Comparison of ENCODE assay signal across 27 mouse cellular contexts in genomic region chr14:25253016-25253850, GRCm38 (mm10).
DNase-seq lines count a peak whose midpoint lies in the region; ATAC-seq lines count a peak whose summit lies in the region.
"Had no signal": no experiment of that assay in that cellular context is flagged by ENCODE, and none has a peak within 500 bp of the region (broad histone marks: within the 10 kb centered on the region; RNA-seq: fewer than 3 reads in every experiment).

No protein-coding gene starts in this region.

- H3K27me3 ChIP-seq in midbrain, embryonic 11.5 days (ENCODE audit: control insufficient read depth, insufficient read depth, low read length), result no peaks in the 10 kb centered on the region
- H3K27me3 ChIP-seq in midbrain, embryonic 10.5 days (ENCODE audit: low read depth, poor library complexity, severe bottlenecking), result no peaks in the 10 kb centered on the region
- H3K27me3 ChIP-seq in midbrain, embryonic 14.5 days (ENCODE audit: control insufficient read depth, insufficient read depth, low read length), result no peaks in the 10 kb centered on the region
- no peaks in the 10 kb centered on the region for H3K27me3 ChIP-seq in neural tube, embryonic 14.5 days (ENCODE audit: control insufficient read depth, insufficient read depth, low read length)
- H3K27me3 ChIP-seq: embryonic facial prominence, embryonic 15.5 days; heart, embryonic 13.5 days had no signal

- intact Hi-C loops in heart, postnatal 25 days (cut with DNase I), result no loop called here

- H3K9me3 ChIP-seq in midbrain, embryonic 11.5 days (ENCODE audit: control insufficient read depth, low read length), result no peaks in the 10 kb centered on the region
- no peaks in the 10 kb centered on the region for H3K9me3 ChIP-seq in midbrain, embryonic 10.5 days (replicated peaks)
- H3K9me3 ChIP-seq in midbrain, embryonic 14.5 days (ENCODE audit: control insufficient read depth, low read length), result no peaks in the 10 kb centered on the region
- H3K9me3 ChIP-seq in neural tube, embryonic 14.5 days (ENCODE audit: control insufficient read depth, low read length), result no peaks in the 10 kb centered on the region
- H3K9me3 ChIP-seq: embryonic facial prominence, embryonic 10.5 days; embryonic facial prominence, embryonic 15.5 days; heart, embryonic 13.5 days had no signal

- 94% methylated on average over 15 of the region's 15 CpGs for WGBS in midbrain, embryonic 11.5 days
- WGBS in midbrain, embryonic 10.5 days, result 94% methylated on average over 15 of the region's 15 CpGs
- 60% methylated on average over 15 of the region's 15 CpGs for WGBS in midbrain, embryonic 14.5 days
- 81% methylated on average over 15 of the region's 15 CpGs for WGBS in neural tube, embryonic 14.5 days

- H3K9ac ChIP-seq in midbrain, embryonic 11.5 days (ENCODE audit: low read length), result no peak overlapping the region
- no peak overlapping the region for H3K9ac ChIP-seq in midbrain, embryonic 14.5 days (replicated peaks; ENCODE audit: low read length)
- H3K9ac ChIP-seq in neural tube, embryonic 14.5 days (replicated peaks; ENCODE audit: low read depth, low read length), result no peak overlapping the region
- H3K9ac ChIP-seq: embryonic facial prominence, embryonic 15.5 days; heart, embryonic 13.5 days; liver, embryonic 14.5 days had no signal

- H3K4me1 ChIP-seq in midbrain, embryonic 11.5 days (ENCODE audit: control insufficient read depth, insufficient read depth, low read length), result no peaks in the 10 kb centered on the region
- no peaks in the 10 kb centered on the region for H3K4me1 ChIP-seq in midbrain, embryonic 10.5 days
- H3K4me1 ChIP-seq in midbrain, embryonic 14.5 days (ENCODE audit: control insufficient read depth, insufficient read depth, low read length), result peaks cover 17% of the 10 kb centered on the region; the same call in 1 of the 2 replicates
- H3K4me1 ChIP-seq in neural tube, embryonic 14.5 days (ENCODE audit: control insufficient read depth, insufficient read depth, low read length), result no peaks in the 10 kb centered on the region
- H3K4me1 ChIP-seq: embryonic facial prominence, embryonic 15.5 days; heart, embryonic 13.5 days had no signal

- DNase-seq in heart, adult 11 months, result peak; percentile 82
- DNase-seq in heart, postnatal 25 days (ENCODE audit: low spot score), result no peak
- DNase-seq in midbrain, embryonic 11.5 days (ENCODE audit: low spot score, missing footprints), result peak; percentile 66
- DNase-seq in midbrain, embryonic 10.5 days (ENCODE audit: low spot score), result no peak
- DNase-seq in midbrain, embryonic 14.5 days, result peak; percentile 75
- DNase-seq in adrenal gland, postnatal 10 days, result no peak
- no peak for DNase-seq in frontal cortex, postnatal 25 days (ENCODE audit: low spot score in 2 of 2)
- DNase-seq: adrenal gland, postnatal 36 days; B cell, adult 2 months; cerebellum, adult 8-10 months; cerebellum, postnatal 25 days; heart, postnatal 10 days; kidney, adult 11 months; kidney, postnatal 14 days; layer of hippocampus, adult 9-11 months; liver; lung, adult 2 months; lung, postnatal 10 days; right cerebral cortex, postnatal 25 days; thymus, postnatal 14 days had no signal

- no peak overlapping the region for H3K27ac ChIP-seq in midbrain, embryonic 11.5 days (ENCODE audit: low read depth, low read length)
- H3K27ac ChIP-seq in midbrain, embryonic 10.5 days (replicated peaks), result no peak overlapping the region
- H3K27ac ChIP-seq in midbrain, embryonic 14.5 days (replicated peaks; ENCODE audit: low read depth, low read length), result peak overlapping the region; percentile 78
- peak overlapping the region; percentile 52; the same call in 1 of the 2 replicates for H3K27ac ChIP-seq in neural tube, embryonic 14.5 days (ENCODE audit: low read depth, low read length)
- H3K27ac ChIP-seq: embryonic facial prominence, embryonic 10.5 days; embryonic facial prominence, embryonic 15.5 days; heart, embryonic 13.5 days; liver, embryonic 14.5 days; macrophage had no signal

- H3K4me2 ChIP-seq in midbrain, embryonic 11.5 days, result no peak overlapping the region
- H3K4me2 ChIP-seq in midbrain, embryonic 14.5 days (ENCODE audit: low read length), result no peak overlapping the region
- no peak overlapping the region for H3K4me2 ChIP-seq in neural tube, embryonic 14.5 days (ENCODE audit: low read depth, low read length)
- H3K4me2 ChIP-seq: embryonic facial prominence, embryonic 15.5 days; heart, embryonic 13.5 days had no signal

- H3K4me3 ChIP-seq in midbrain, embryonic 11.5 days (ENCODE audit: low read depth, low read length), result no peak overlapping the region
- no peak overlapping the region for H3K4me3 ChIP-seq in midbrain, embryonic 10.5 days
- H3K4me3 ChIP-seq in midbrain, embryonic 14.5 days (replicated peaks; ENCODE audit: low read depth, low read length), result no peak overlapping the region
- no peak overlapping the region for H3K4me3 ChIP-seq in neural tube, embryonic 14.5 days (ENCODE audit: low read depth, low read length)
- H3K4me3 ChIP-seq: embryonic facial prominence, embryonic 10.5 days; embryonic facial prominence, embryonic 15.5 days; heart, embryonic 13.5 days; myocyte had no signal

- H3K36me3 ChIP-seq in midbrain, embryonic 11.5 days (ENCODE audit: control insufficient read depth, insufficient read depth, low read length), result no peaks in the 10 kb centered on the region
- no peaks in the 10 kb centered on the region for H3K36me3 ChIP-seq in midbrain, embryonic 10.5 days
- no peaks in the 10 kb centered on the region for H3K36me3 ChIP-seq in midbrain, embryonic 14.5 days (ENCODE audit: control insufficient read depth, insufficient read depth, low read length)
- H3K36me3 ChIP-seq in neural tube, embryonic 14.5 days (ENCODE audit: control insufficient read depth, insufficient read depth, low read length), result no peaks in the 10 kb centered on the region
- H3K36me3 ChIP-seq: embryonic facial prominence, embryonic 10.5 days; embryonic facial prominence, embryonic 15.5 days; heart, embryonic 13.5 days had no signal

- ATAC-seq in midbrain, embryonic 11.5 days (ENCODE audit: low FRiP score), result no peak
- no peak for ATAC-seq in midbrain, embryonic 14.5 days (ENCODE audit: low FRiP score, low TSS enrichment)
- ATAC-seq in neural tube, embryonic 14.5 days (ENCODE audit: low read depth), result peak; percentile 24; the same call in 1 of the 2 replicates

Comparison
In these comparisons a context has a peak if more than half of its experiments do, and no peak if none do; other contexts are left out.
1. DNase-seq: peak in heart, adult 11 months (single experiment), midbrain, embryonic 11.5 days (single experiment) and midbrain, embryonic 14.5 days (single experiment); none in heart, postnatal 25 days (single experiment), midbrain, embryonic 10.5 days (single experiment), adrenal gland, postnatal 10 days (single experiment) and frontal cortex, postnatal 25 days (0 of 2).
2. H3K27ac ChIP-seq: peak in midbrain, embryonic 14.5 days (single experiment) and neural tube, embryonic 14.5 days (single experiment); none in midbrain, embryonic 11.5 days (single experiment) and midbrain, embryonic 10.5 days (single experiment).